Mouse (Mus musculus) forebrain, postnatal 0 days (tissue): Measurements from ENCODE around the gene Pkhd1. TPM values are rescaled to one million over a fixed set of nuclear protein-coding genes. Genes with fewer than 3 reads are reported as not detected.

Experiments
- ATAC-seq: fragments of 200-750 bp; cut with Nextera tagmentation; 2 replicates; pipeline ENCODE4 v1.8.0; 2017; ENCODE audit warnings: mild to moderate bottlenecking, moderate library complexity
- DNase-seq: peaks from one replicate; pipeline ENCODE4 v3.0.0-alpha.2; 2015
- H3K27ac ChIP-seq: fragments of 300-500 bp; sonication (generic); 2 replicates; pipeline ENCODE4 v1.5.1; 2014; ENCODE audit warnings: low read depth, mild to moderate bottlenecking, antibody characterized with exemption, low read length, moderate library complexity, mixed read lengths
- H3K27me3 ChIP-seq: fragments of 300-500 bp; sonication (generic); 2 replicates; pipeline ENCODE4 v1.6.1; 2014; ENCODE audit warnings: mild to moderate bottlenecking, low read length, mixed read lengths; ENCODE audit not compliant: insufficient read depth
- H3K36me3 ChIP-seq: fragments of 300-500 bp; sonication (generic); 2 replicates; pipeline ENCODE4 v1.6.1; 2014; ENCODE audit warnings: mild to moderate bottlenecking, moderate library complexity; ENCODE audit not compliant: insufficient read depth
- H3K4me1 ChIP-seq: fragments of 300-500 bp; sonication (generic); 2 replicates; pipeline ENCODE4 v1.6.1; 2014; ENCODE audit warnings: antibody characterized with exemption; ENCODE audit not compliant: insufficient read depth
- H3K4me2 ChIP-seq: fragments of 300-500 bp; sonication (generic); 2 replicates; pipeline ENCODE4 v1.6.1; 2014; ENCODE audit warnings: low read depth, mild to moderate bottlenecking, moderate library complexity
- H3K4me3 ChIP-seq: fragments of 300-500 bp; sonication (generic); 2 replicates; pipeline ENCODE4 v1.5.1; 2014; ENCODE audit warnings: low read depth, low read length, mixed read lengths
- H3K9ac ChIP-seq: fragments of 300-500 bp; sonication (generic); 2 replicates; pipeline ENCODE4 v1.6.1; 2014; ENCODE audit warnings: mild to moderate bottlenecking
- H3K9me3 ChIP-seq: fragments of 300-500 bp; sonication (generic); 2 replicates; pipeline ENCODE4 v1.6.1; 2016; ENCODE audit warnings: low read length
- CTCF ChIP-seq: sonication (generic); IDR thresholded peaks from 2 replicates; pipeline ENCODE4 v1.5.1; 2016; ENCODE audit warnings: antibody characterized with exemption, control low read depth, low read depth
- WGBS: fragments of 180-500 bp; shearing (Covaris S2); extraction: QIAGEN DNeasy Blood & Tissue Kit; methylation state at CpG from one replicate; pipeline ENCODE4 v1.1.7; 2014; 5-methylcytosine and 5-hydroxymethylcytosine counted together
- polyA plus RNA-seq: library from polyadenylated mRNA; unstranded; fragments of >200 nt; fragmentation: Nextera tagmentation; extraction: Ambion mirVana; gene quantifications from 2 replicates; pipeline ENCODE4 v1.2.1, GENCODE M21; 2015
- total RNA-seq: library from RNA; depleted of rRNA; stranded (reverse); fragments of >200 nt; gene quantifications from 2 replicates; pipeline ENCODE4 v1.2.3, GENCODE M21; 2014

Pkhd1 gene
- total and polyA plus RNA-seq, 2 experiments from 2014 or later = 0.01 to 0.05 TPM

- no peaks in the 10 kb centered on the region for H3K27me3 ChIP-seq
- peak overlapping the region; percentile 43 for H3K4me2 ChIP-seq
- H3K9ac ChIP-seq = peak overlapping the region; percentile 32
- no peaks in the 10 kb centered on the region for H3K36me3 ChIP-seq
- WGBS = 15% methylated on average over 12 of the region's 12 CpGs
- no peaks in the 10 kb centered on the region for H3K9me3 ChIP-seq
- H3K27ac ChIP-seq = no peak overlapping the region
- 0 out of 2 replicates have a peak, but pooled peaks cover 3% of the 10 kb centered on the region for H3K4me1 ChIP-seq
- peak; percentile 87 for ATAC-seq
- peak; percentile 38 for DNase-seq
- H3K4me3 ChIP-seq = peak overlapping the region; percentile 20
- no peak for TF ChIP-seq CTCF
Observed at GRCm38 (mm10) chr1:20428370-20429055, 189.4 kb downstream of the Pkhd1 start.

- H3K4me2 ChIP-seq = no peak overlapping the region
- WGBS = 37% methylated on average over 5 of the region's 5 CpGs
- no peak for TF ChIP-seq CTCF
- ATAC-seq (peak; percentile 77), DNase-seq (peak; percentile 24)
- H3K9me3 ChIP-seq = no peaks in the 10 kb centered on the region
- no peak overlapping the region for H3K9ac ChIP-seq
- no peak overlapping the region for H3K27ac ChIP-seq
- H3K27me3 ChIP-seq = no peaks in the 10 kb centered on the region
- no peaks in the 10 kb centered on the region for H3K4me1 ChIP-seq
- no peaks in the 10 kb centered on the region for H3K36me3 ChIP-seq
- H3K4me3 ChIP-seq = no peak overlapping the region
Observed at GRCm38 (mm10) chr1:20409411-20409967, 208.4 kb downstream of the Pkhd1 start.

GRCm38 (mm10) chr1:20398319-20398718 is 219.5 kb downstream of the Pkhd1 start:
- WGBS = 50% methylated on average over 4 of the region's 4 CpGs
- no peak overlapping the region for H3K27ac ChIP-seq

GRCm38 (mm10) chr1:20364437-20364836 is 253.4 kb downstream of the Pkhd1 start:
- no peaks in the 10 kb centered on the region for H3K27me3 ChIP-seq
- no peak for TF ChIP-seq CTCF
- ATAC-seq = no peak
- 83% methylated on average over 1 of the region's 1 CpGs for WGBS
- H3K4me1 ChIP-seq = no peaks in the 10 kb centered on the region
- no peak overlapping the region for H3K27ac ChIP-seq
- no peak overlapping the region for H3K4me3 ChIP-seq
- no peaks in the 10 kb centered on the region for H3K36me3 ChIP-seq
- DNase-seq = no peak
- H3K4me2 ChIP-seq = no peak overlapping the region
- no peak overlapping the region for H3K9ac ChIP-seq
- no peaks in the 10 kb centered on the region for H3K9me3 ChIP-seq

More at GRCm38 (mm10) chr1:20398319-20398718, 219.5 kb downstream of the Pkhd1 start:
- ATAC-seq (no peak), DNase-seq (no peak)
- Histone ChIP-seq H3K9me3 (no peaks in the 10 kb centered on the region), H3K4me2 (no peak overlapping the region), H3K27me3 (no peaks in the 10 kb centered on the region), H3K9ac (no peak overlapping the region), H3K4me1 (no peaks in the 10 kb centered on the region), H3K4me3 (no peak overlapping the region), H3K36me3 (no peaks in the 10 kb centered on the region)
- TF ChIP-seq CTCF = no peak

GRCm38 (mm10) chr1:20344651-20345050 is 273.2 kb downstream of the Pkhd1 start:
- no peaks in the 10 kb centered on the region for H3K9me3 ChIP-seq
- H3K4me3 ChIP-seq = no peak overlapping the region
- WGBS = 7% methylated on average over 3 of the region's 3 CpGs
- no peak overlapping the region for H3K4me2 ChIP-seq
- no peak for ATAC-seq
- no peaks in the 10 kb centered on the region for H3K27me3 ChIP-seq
- no peak overlapping the region for H3K9ac ChIP-seq
- H3K4me1 ChIP-seq = no peaks in the 10 kb centered on the region
- no peak for DNase-seq
- no peak for TF ChIP-seq CTCF
- no peaks in the 10 kb centered on the region for H3K36me3 ChIP-seq
- no peak overlapping the region for H3K27ac ChIP-seq

GRCm38 (mm10) chr1:20311485-20311884 is 306.4 kb downstream of the Pkhd1 start:
- H3K9ac ChIP-seq = no peak overlapping the region
- no peak overlapping the region for H3K27ac ChIP-seq
- H3K9me3 ChIP-seq = no peaks in the 10 kb centered on the region
- H3K27me3 ChIP-seq = no peaks in the 10 kb centered on the region
- no peaks in the 10 kb centered on the region for H3K36me3 ChIP-seq
- peak; percentile 81 for TF ChIP-seq CTCF
- no peak overlapping the region for H3K4me3 ChIP-seq
- ATAC-seq (peak; percentile 66; the same call in 1 of the 2 replicates), DNase-seq (peak; percentile 81)
- H3K4me2 ChIP-seq = no peak overlapping the region
- WGBS = 2% methylated on average over 2 of the region's 2 CpGs
- H3K4me1 ChIP-seq = no peaks in the 10 kb centered on the region

GRCm38 (mm10) chr1:20310925-20311324 is 306.9 kb downstream of the Pkhd1 start:
- H3K9me3 ChIP-seq = no peaks in the 10 kb centered on the region
- H3K36me3 ChIP-seq = no peaks in the 10 kb centered on the region
- no peaks in the 10 kb centered on the region for H3K4me1 ChIP-seq
- no peak overlapping the region for H3K4me3 ChIP-seq
- no peak overlapping the region for H3K9ac ChIP-seq
- no peaks in the 10 kb centered on the region for H3K27me3 ChIP-seq
- ATAC-seq = no peak; the same call in 1 of the 2 replicates
- 68% methylated on average over 6 of the region's 6 CpGs for WGBS
- H3K4me2 ChIP-seq = no peak overlapping the region
- no peak for TF ChIP-seq CTCF
- H3K27ac ChIP-seq = no peak overlapping the region
- DNase-seq = no peak
